Mouse (Mus musculus) heart, adult 18-20 months (tissue): Measurements from ENCODE around the gene Gbgt1. TPM values are rescaled to one million over a fixed set of nuclear protein-coding genes. Genes with fewer than 3 reads are reported as not detected.
"Not testable (repeated sequence)": the region's sequence is repeated elsewhere in the genome, so short reads cannot be mapped to it uniquely, and the experiment has no call there.

Experiments used
- DNase-seq, 2 experiments: peaks; one replicate each; pipeline ENCODE4 v3.0.0; 2021 to 2022; ENCODE audit warnings: mixed read lengths in 1 of 2
- long read RNA-seq, 2 experiments: library from polyadenylated mRNA; stranded (forward); transcript quantifications; one replicate each; pipeline ENCODE4 v2.0.0; 2021
- total RNA-seq, 2 experiments: library from RNA; stranded (reverse); gene quantifications; 2 replicates each; pipeline ENCODE4 v1.2.3; 2021

Gbgt1 gene
- total RNA-seq = 1 to 10 TPM; 2.4 to 2.7 TPM
- long read RNA-seq, experiment 1 = 0 reads
- long read RNA-seq, experiment 2 = 0 reads

- peak in 1 of 2 experiments; percentile 60 for DNase-seq
These were observed at the start of gene Gbgt1 for GRCm38 (mm10) chr2:28496671-28497070. Gene Gbgt1, plus strand, starts transcription at chr2:28496891.

- no peak for DNase-seq
These were observed 49.4 kb upstream of the Gbgt1 start for GRCm38 (mm10) chr2:28447315-28447670.

- DNase-seq = no peak
These were observed 45.0 kb upstream of the Gbgt1 start for GRCm38 (mm10) chr2:28451663-28452062.

GRCm38 (mm10) chr2:28453539-28453938 lies 43.2 kb upstream of the Gbgt1 start:
- DNase-seq = no peak

GRCm38 (mm10) chr2:28456616-28457015 lies 40.1 kb upstream of the Gbgt1 start:
- DNase-seq = no peak

- peak; percentile 47 to 77 for DNase-seq
These were observed 32.8 kb upstream of the Gbgt1 start for GRCm38 (mm10) chr2:28463919-28464318.

GRCm38 (mm10) chr2:28464919-28465318 lies 31.8 kb upstream of the Gbgt1 start:
- DNase-seq = no peak

GRCm38 (mm10) chr2:28465836-28466518 lies 30.7 kb upstream of the Gbgt1 start, which contains the start of gene 1700007K13Rik:
Gene 1700007K13Rik, minus strand, starts transcription at chr2:28466332.
- peak; percentile 72 to 74 for DNase-seq

- peak; percentile 86 to 88 for DNase-seq
These were observed 28.7 kb upstream of the Gbgt1 start, which contains the start of gene Mrps2 for GRCm38 (mm10) chr2:28467860-28468485. Gene Mrps2, plus strand, starts transcription at chr2:28468066.

GRCm38 (mm10) chr2:28468486-28469225 lies 28.0 kb upstream of the Gbgt1 start:
- DNase-seq = no peak

GRCm38 (mm10) chr2:28469461-28469860 lies 27.2 kb upstream of the Gbgt1 start:
- no peak for DNase-seq

- DNase-seq = no peak
These were observed 26.1 kb upstream of the Gbgt1 start for GRCm38 (mm10) chr2:28470591-28470990.

GRCm38 (mm10) chr2:28472011-28472410 lies 24.7 kb upstream of the Gbgt1 start:
- DNase-seq = not testable (repeated sequence)

GRCm38 (mm10) chr2:28477993-28478392 lies 18.7 kb upstream of the Gbgt1 start:
- DNase-seq = not testable (repeated sequence)

GRCm38 (mm10) chr2:28479208-28480204 lies 17.2 kb upstream of the Gbgt1 start:
- no peak for DNase-seq

GRCm38 (mm10) chr2:28483861-28484260 lies 12.8 kb upstream of the Gbgt1 start:
- no peak for DNase-seq

- no peak for DNase-seq
These were observed 2.2 kb upstream of the Gbgt1 start for GRCm38 (mm10) chr2:28494521-28494920.

GRCm38 (mm10) chr2:28495207-28495756 lies 1.4 kb upstream of the Gbgt1 start:
- DNase-seq = peak; percentile 52

GRCm38 (mm10) chr2:28495801-28496595 lies 693 bp upstream of the Gbgt1 start:
- DNase-seq = no peak

GRCm38 (mm10) chr2:28497561-28497960 lies 870 bp downstream of the Gbgt1 start:
- DNase-seq = no peak
